Mouse (Mus musculus): ENCODE data around the gene Otud7a. TPM values are rescaled to one million over a fixed set of nuclear protein-coding genes. Genes with fewer than 3 reads are reported as not detected.

Gene Otud7a
- total and polyA plus RNA-seq, 3 experiments, result 0.06 TPM; not detected in 2

DNA sequence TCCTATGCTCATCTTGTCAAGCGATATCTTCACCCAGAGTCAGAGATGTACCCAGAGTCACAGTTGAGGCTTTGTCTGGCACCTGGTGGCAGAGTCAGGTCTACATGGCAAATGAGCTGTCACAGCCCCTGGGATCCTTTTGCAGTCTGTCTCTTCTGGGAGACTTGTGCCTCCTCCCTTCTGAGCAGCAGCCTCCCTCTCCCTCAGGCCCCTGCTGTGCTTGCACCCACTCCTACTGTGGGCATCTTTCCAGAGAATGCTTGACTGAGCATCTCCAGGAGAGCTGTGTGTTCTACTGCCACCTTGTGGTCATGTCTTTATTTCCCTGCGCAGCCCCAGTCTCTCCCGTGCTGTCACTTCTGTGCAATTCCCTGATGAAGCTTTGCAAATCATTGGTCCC, 227.4 kb downstream of the Otud7a start:
- Histone ChIP-seq H3K27ac (no peak overlapping the region), H3K9ac (ENCODE audit: low read depth, low read length) (no peak overlapping the region), H3K27me3 (ENCODE audit: control insufficient read depth, insufficient read depth, low read length) (no peaks in the 10 kb centered on the region), H3K79me2 (replicated peaks; ENCODE audit: control insufficient read depth, insufficient read depth, low read length) (no peaks in the 10 kb centered on the region), H3K36me3 (ENCODE audit: control insufficient read depth, insufficient read depth, low read length) (no peaks in the 10 kb centered on the region), H3K4me3 (no peak overlapping the region), H3K4me1 (ENCODE audit: control insufficient read depth, insufficient read depth, low read length) (no peaks in the 10 kb centered on the region)
- DNase-seq, result peak; percentile 10 to 29
- intact Hi-C loops (cut with DNase I), result loop anchor here (5.0 kb wide), 2 partner anchors 350 to 750 kb away; no protein-coding TSS in a partner anchor
- TF ChIP-seq CTCF (IDR thresholded peaks at IDR 0.05) (peak; percentile 84), EP300 (IDR thresholded peaks at IDR 0.05; ENCODE audit: insufficient read depth, low read depth, low read length) (no peak)
- 14% methylated on average over 3 of the region's 3 CpGs for WGBS

DNA sequence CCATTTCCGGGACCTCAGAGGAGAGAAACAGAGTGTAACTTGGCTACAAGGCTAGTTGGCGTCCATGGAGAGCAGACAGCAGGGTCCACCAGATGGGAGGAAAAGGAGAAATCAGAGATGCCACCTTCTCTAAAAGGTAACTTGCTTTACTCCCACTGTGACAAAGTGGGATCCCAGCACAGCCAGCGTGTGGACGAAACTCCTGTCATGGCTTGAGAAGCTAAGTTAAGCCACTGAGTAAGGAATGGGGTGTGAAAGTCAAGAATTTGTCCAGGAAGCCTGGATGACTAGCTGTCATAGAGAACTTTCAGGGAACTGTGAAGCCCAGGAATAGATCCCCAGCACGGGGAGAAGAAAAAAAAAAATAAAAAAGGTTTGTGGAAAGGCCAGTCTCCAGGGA, 232.1 kb downstream of the Otud7a start:
- no peaks in the 10 kb centered on the region for H3K36me3 ChIP-seq (ENCODE audit: control insufficient read depth, insufficient read depth, low read length)
- H3K27me3 ChIP-seq (ENCODE audit: control insufficient read depth, insufficient read depth, low read length), result no peaks in the 10 kb centered on the region
- WGBS, result 68% methylated on average over 5 of the region's 5 CpGs
- H3K27ac ChIP-seq, result no peak overlapping the region
- intact Hi-C loops (cut with DNase I), result no loop called here
- H3K4me1 ChIP-seq (ENCODE audit: control insufficient read depth, insufficient read depth, low read length), result no peaks in the 10 kb centered on the region
- DNase-seq, result no peak
- no peak for TF ChIP-seq EP300 (IDR thresholded peaks at IDR 0.05; ENCODE audit: insufficient read depth, low read depth, low read length)
- no peak for TF ChIP-seq POLR2A (IDR thresholded peaks at IDR 0.05; ENCODE audit: insufficient read depth, low read depth, low read length)
- no peak for TF ChIP-seq CTCF (IDR thresholded peaks at IDR 0.05)
- H3K9ac ChIP-seq (ENCODE audit: low read depth, low read length), result no peak overlapping the region
- H3K4me3 ChIP-seq, result no peak overlapping the region
- H3K79me2 ChIP-seq (replicated peaks; ENCODE audit: control insufficient read depth, insufficient read depth, low read length), result no peaks in the 10 kb centered on the region

DNA sequence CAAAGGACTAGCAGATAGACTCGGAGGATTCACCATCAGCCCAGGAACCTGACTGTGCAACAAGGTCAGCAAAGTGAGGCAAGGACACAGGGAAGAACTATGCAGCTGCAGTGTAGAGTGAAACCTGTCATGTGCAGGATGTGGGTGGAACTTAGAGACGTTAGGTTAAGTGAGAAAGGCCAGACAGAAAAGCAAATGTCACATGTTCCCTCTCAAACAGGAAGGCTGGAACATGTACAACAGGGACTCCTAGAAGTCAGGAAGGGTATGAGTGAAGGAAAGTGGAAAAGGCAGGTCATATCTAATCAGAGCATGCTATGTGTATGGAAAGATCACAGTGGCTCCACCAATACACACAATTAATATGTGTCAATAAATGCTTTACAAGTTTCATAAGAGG, 232.6 kb downstream of the Otud7a start:
- Histone ChIP-seq H3K27ac (no peak overlapping the region), H3K4me3 (no peak overlapping the region), H3K79me2 (replicated peaks; ENCODE audit: control insufficient read depth, insufficient read depth, low read length) (no peaks in the 10 kb centered on the region), H3K36me3 (ENCODE audit: control insufficient read depth, insufficient read depth, low read length) (no peaks in the 10 kb centered on the region), H3K4me1 (ENCODE audit: control insufficient read depth, insufficient read depth, low read length) (no peaks in the 10 kb centered on the region), H3K27me3 (ENCODE audit: control insufficient read depth, insufficient read depth, low read length) (no peaks in the 10 kb centered on the region), H3K9ac (ENCODE audit: low read depth, low read length) (no peak overlapping the region)
- intact Hi-C loops (cut with DNase I), result no loop called here
- DNase-seq, result no peak
- no peak for TF ChIP-seq POLR2A (IDR thresholded peaks at IDR 0.05; ENCODE audit: insufficient read depth, low read depth, low read length)
- no peak for TF ChIP-seq CTCF (IDR thresholded peaks at IDR 0.05)
- no peak for TF ChIP-seq EP300 (IDR thresholded peaks at IDR 0.05; ENCODE audit: insufficient read depth, low read depth, low read length)
- 5% methylated on average over 2 of the region's 2 CpGs for WGBS

DNA sequence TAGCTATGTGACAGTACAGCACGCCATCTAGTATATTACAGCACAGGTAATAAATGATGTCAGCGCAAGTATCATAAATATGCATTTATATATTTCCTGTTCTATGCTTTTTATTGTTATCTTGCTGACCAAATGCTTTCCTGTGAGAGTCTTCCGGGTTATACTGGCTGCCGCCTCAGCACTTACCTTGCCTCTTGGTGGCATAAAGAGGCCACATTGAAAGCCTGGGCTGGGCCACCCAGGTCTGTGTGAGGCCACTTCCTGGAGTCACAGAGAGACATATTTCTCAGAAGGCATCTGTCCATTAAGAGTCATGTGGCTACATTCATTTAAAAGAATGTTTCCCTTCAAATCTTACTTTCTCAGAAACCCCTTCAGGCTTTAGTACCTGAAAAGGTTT, 242.5 kb downstream of the Otud7a start:
- intact Hi-C loops (cut with DNase I), result no loop called here
- Histone ChIP-seq H3K36me3 (ENCODE audit: control insufficient read depth, insufficient read depth, low read length) (no peaks in the 10 kb centered on the region), H3K4me1 (ENCODE audit: control insufficient read depth, insufficient read depth, low read length) (no peaks in the 10 kb centered on the region), H3K27me3 (ENCODE audit: control insufficient read depth, insufficient read depth, low read length) (no peaks in the 10 kb centered on the region), H3K27ac (no peak overlapping the region), H3K9ac (ENCODE audit: low read depth, low read length) (no peak overlapping the region), H3K79me2 (replicated peaks; ENCODE audit: control insufficient read depth, insufficient read depth, low read length) (no peaks in the 10 kb centered on the region), H3K4me3 (no peak overlapping the region)
- no peak for DNase-seq
- WGBS, result 68% methylated on average over 4 of the region's 4 CpGs
- no peak for TF ChIP-seq CTCF (IDR thresholded peaks at IDR 0.05)
- TF ChIP-seq EP300 (IDR thresholded peaks at IDR 0.05; ENCODE audit: insufficient read depth, low read depth, low read length), result no peak

DNA sequence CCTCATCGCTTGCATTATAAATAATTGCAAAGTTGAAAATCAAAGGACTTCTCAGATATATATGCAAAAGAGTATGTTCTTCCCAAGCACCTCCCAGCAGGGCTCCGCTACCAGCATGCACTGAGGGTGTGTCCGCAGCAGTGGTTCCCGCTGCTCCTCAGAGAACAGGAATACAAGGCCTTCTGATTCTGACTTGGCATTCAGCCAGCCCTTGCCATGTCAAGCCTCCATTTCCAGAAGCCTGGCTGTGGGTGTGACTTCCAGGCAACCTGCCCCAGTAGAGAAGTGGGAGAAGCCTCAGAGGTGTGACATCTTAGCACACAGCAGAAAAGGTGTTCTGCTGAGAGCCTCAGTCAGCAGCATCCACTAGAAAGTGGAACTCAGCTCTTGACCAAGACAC, 253.4 kb downstream of the Otud7a start:
- TF ChIP-seq POLR2A (IDR thresholded peaks at IDR 0.05; ENCODE audit: insufficient read depth, low read depth, low read length) (no peak), EP300 (IDR thresholded peaks at IDR 0.05; ENCODE audit: insufficient read depth, low read depth, low read length) (no peak), CTCF (IDR thresholded peaks at IDR 0.05) (no peak)
- H3K4me1 ChIP-seq (ENCODE audit: control insufficient read depth, insufficient read depth, low read length), result no peaks in the 10 kb centered on the region
- H3K27ac ChIP-seq, result no peak overlapping the region
- intact Hi-C loops (cut with DNase I), result no loop called here
- H3K79me2 ChIP-seq (replicated peaks; ENCODE audit: control insufficient read depth, insufficient read depth, low read length), result no peaks in the 10 kb centered on the region
- H3K4me3 ChIP-seq, result no peak overlapping the region
- 67% methylated on average over 4 of the region's 4 CpGs for WGBS
- no peak overlapping the region for H3K9ac ChIP-seq (ENCODE audit: low read depth, low read length)
- no peaks in the 10 kb centered on the region for H3K36me3 ChIP-seq (ENCODE audit: control insufficient read depth, insufficient read depth, low read length)
- DNase-seq, result no peak
- H3K27me3 ChIP-seq (ENCODE audit: control insufficient read depth, insufficient read depth, low read length), result no peaks in the 10 kb centered on the region

DNA sequence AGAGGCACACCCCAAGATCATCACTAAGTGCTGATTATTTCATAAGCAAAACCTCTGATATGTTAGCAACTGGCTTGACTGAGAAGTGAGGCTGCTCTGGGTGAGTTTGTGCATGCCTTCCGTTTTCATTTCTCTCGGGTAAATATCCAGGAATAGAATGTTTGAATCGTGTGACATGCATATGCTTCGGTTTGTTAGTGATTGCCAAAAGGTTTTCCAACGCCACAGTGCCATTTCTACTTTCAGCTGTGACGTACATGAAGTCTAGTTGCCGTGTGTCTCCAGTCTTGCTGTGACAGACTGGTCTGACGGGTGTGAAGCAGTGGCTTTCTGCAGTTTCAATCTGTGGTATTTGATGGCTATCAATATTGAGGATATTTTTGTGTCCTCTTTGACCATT, 273.4 kb downstream of the Otud7a start:
- intact Hi-C loops (cut with DNase I), result no loop called here
- Histone ChIP-seq H3K27me3 (ENCODE audit: control insufficient read depth, insufficient read depth, low read length) (no peaks in the 10 kb centered on the region; the same call in 1 of the 2 replicates), H3K4me1 (ENCODE audit: control insufficient read depth, insufficient read depth, low read length) (no peaks in the 10 kb centered on the region), H3K27ac (no peak overlapping the region), H3K9ac (ENCODE audit: low read depth, low read length) (no peak overlapping the region), H3K79me2 (replicated peaks; ENCODE audit: control insufficient read depth, insufficient read depth, low read length) (no peaks in the 10 kb centered on the region), H3K36me3 (ENCODE audit: control insufficient read depth, insufficient read depth, low read length) (no peaks in the 10 kb centered on the region), H3K4me3 (no peak overlapping the region)
- DNase-seq, result no peak
- WGBS, result 73% methylated on average over 8 of the region's 8 CpGs
- TF ChIP-seq POLR2A (IDR thresholded peaks at IDR 0.05; ENCODE audit: insufficient read depth, low read depth, low read length) (no peak), EP300 (IDR thresholded peaks at IDR 0.05; ENCODE audit: insufficient read depth, low read depth, low read length) (no peak), CTCF (IDR thresholded peaks at IDR 0.05) (no peak)

All from heart, adult 2 months (tissue).